In the genomic region with DNA sequence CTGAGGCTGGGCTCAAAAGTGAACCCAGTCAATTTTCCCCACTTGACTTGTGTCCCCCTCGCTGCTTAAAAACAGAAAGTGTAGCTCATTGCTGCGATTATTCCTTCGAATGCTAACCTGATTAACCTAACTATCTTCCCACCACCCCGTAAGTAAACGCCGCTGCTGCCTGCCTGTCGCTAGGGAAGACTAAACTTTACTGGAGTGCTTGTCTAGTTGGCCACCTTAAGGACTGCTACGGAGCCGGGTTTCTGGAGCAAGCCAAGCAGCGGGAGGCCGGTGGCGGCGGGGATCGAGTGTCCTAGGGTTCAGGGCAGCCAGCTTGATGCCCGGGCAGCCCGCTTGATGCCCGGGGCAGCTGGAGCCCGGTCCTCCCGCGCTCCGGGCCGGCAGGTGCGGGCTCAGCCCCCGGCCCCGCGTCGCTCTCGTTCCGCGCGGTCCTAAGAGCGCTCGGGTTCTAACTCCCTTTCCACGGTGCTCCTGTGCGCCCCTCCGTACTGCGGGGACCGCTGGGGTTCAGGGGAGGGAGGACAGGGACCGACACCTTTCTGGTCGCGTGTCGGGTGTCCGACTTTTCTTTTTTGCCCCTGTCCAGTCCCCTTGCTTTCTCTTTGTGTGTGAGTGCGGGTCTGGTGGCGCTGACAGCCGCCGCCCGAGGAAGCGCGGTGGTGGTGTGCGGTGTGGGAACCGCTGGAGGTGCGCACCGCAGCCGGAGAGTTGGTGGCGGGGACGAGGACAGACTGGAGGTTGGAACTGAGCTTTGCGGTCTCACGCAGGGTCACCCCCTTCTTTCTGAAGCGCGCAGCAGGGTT, we compare ENCODE assay signal across 8 mouse cellular contexts. TPM values are rescaled to one million over a fixed set of nuclear protein-coding genes. Genes with fewer than 3 reads are reported as not detected.
DNase-seq lines count a peak whose midpoint lies in the region; ATAC-seq and TF ChIP-seq lines count a peak whose summit lies in the region.

No protein-coding gene starts in this region.

- no peak for TF ChIP-seq CTCF in gastrocnemius, adult 2 months (IDR thresholded peaks at IDR 0.05)
- no peak for TF ChIP-seq CTCF in olfactory bulb, adult 2 months (IDR thresholded peaks at IDR 0.05; ENCODE audit: insufficient read depth, low read depth, low read length)

- H3K36me3 ChIP-seq in lung, embryonic 15.5 days: no peaks in the 10 kb centered on the region
- no peaks in the 10 kb centered on the region for H3K36me3 ChIP-seq in intestine, embryonic 14.5 days (ENCODE audit: control insufficient read depth, insufficient read depth, low read length)
- H3K36me3 ChIP-seq in limb, embryonic 15.5 days: no peaks in the 10 kb centered on the region

- peak overlapping the region; percentile 56 for H3K4me3 ChIP-seq in lung, embryonic 15.5 days
- H3K4me3 ChIP-seq in gastrocnemius, adult 2 months: peak overlapping the region; percentile 83
- H3K4me3 ChIP-seq in intestine, embryonic 14.5 days (ENCODE audit: low read depth, low read length): peak overlapping the region; percentile 56
- H3K4me3 ChIP-seq in limb, embryonic 15.5 days: peak overlapping the region; percentile 59
- peak overlapping the region; percentile 84 for H3K4me3 ChIP-seq in olfactory bulb, adult 2 months (ENCODE audit: insufficient read depth, low read depth, low read length)

- ATAC-seq in lung, embryonic 15.5 days (ENCODE audit: borderline replicate concordance, extremely low read depth, low FRiP score, low TSS enrichment): no peak
- ATAC-seq in intestine, embryonic 14.5 days (replicated peaks; ENCODE audit: low FRiP score, low TSS enrichment, low read depth): 0 out of 2 replicates have a peak, but pooled peaks have one; percentile 14
- ATAC-seq in limb, embryonic 15.5 days (ENCODE audit: insufficient number of reproducible peaks, low FRiP score, low TSS enrichment, low read depth): no peak

- H3K4me1 ChIP-seq in lung, embryonic 15.5 days: peaks cover 53% of the 10 kb centered on the region
- peaks cover 14% of the 10 kb centered on the region for H3K4me1 ChIP-seq in intestine, embryonic 14.5 days (replicated peaks; ENCODE audit: control insufficient read depth, insufficient read depth, low read length)
- peaks cover 57% of the 10 kb centered on the region for H3K4me1 ChIP-seq in limb, embryonic 15.5 days
- H3K4me1 ChIP-seq in olfactory bulb, adult 2 months (ENCODE audit: control insufficient read depth, insufficient read depth, low read length): peaks cover 18% of the 10 kb centered on the region

- WGBS in lung, embryonic 15.5 days: under 1% methylated on average over 56 of the region's 61 CpGs
- WGBS in intestine, embryonic 14.5 days: under 1% methylated on average over 61 of the region's 61 CpGs
- under 1% methylated on average over 53 of the region's 61 CpGs for WGBS in limb, embryonic 15.5 days
- under 1% methylated on average over 61 of the region's 61 CpGs for WGBS in olfactory bulb, adult 2 months

- H3K4me2 ChIP-seq in lung, embryonic 15.5 days: peak overlapping the region; percentile 97
- peak overlapping the region; percentile 77 for H3K4me2 ChIP-seq in intestine, embryonic 14.5 days (ENCODE audit: low read length)
- H3K4me2 ChIP-seq in limb, embryonic 15.5 days: peak overlapping the region; percentile 94

- H3K27me3 ChIP-seq in lung, embryonic 15.5 days: peaks cover 87% of the 10 kb centered on the region
- H3K27me3 ChIP-seq in intestine, embryonic 14.5 days (replicated peaks; ENCODE audit: control insufficient read depth, insufficient read depth, low read length): peaks cover 81% of the 10 kb centered on the region
- peaks cover 72% of the 10 kb centered on the region for H3K27me3 ChIP-seq in limb, embryonic 15.5 days

- intact Hi-C loops in gastrocnemius, adult 2 months (cut with DNase I): loop anchor here (10.0 kb wide), 1 partner anchor 1130 kb away; a partner anchor contains a TSS

- H3K9me3 ChIP-seq in lung, embryonic 15.5 days: no peaks in the 10 kb centered on the region
- H3K9me3 ChIP-seq in intestine, embryonic 14.5 days (ENCODE audit: control insufficient read depth, low read length): no peaks in the 10 kb centered on the region
- H3K9me3 ChIP-seq in limb, embryonic 15.5 days: no peaks in the 10 kb centered on the region

- H3K27ac ChIP-seq in lung, embryonic 15.5 days: peak overlapping the region; percentile 50; the same call in 1 of the 2 replicates
- H3K27ac ChIP-seq in gastrocnemius, adult 2 months: peak overlapping the region; percentile 51; the same call in 1 of the 2 replicates
- peak overlapping the region; percentile 62 for H3K27ac ChIP-seq in intestine, embryonic 14.5 days (ENCODE audit: low read depth)
- peak overlapping the region; percentile 38 for H3K27ac ChIP-seq in limb, embryonic 15.5 days
- peak overlapping the region; percentile 85 for H3K27ac ChIP-seq in olfactory bulb, adult 2 months (ENCODE audit: insufficient read depth, low read depth, low read length)

- peak overlapping the region; percentile 45 for H3K9ac ChIP-seq in lung, embryonic 15.5 days
- peak overlapping the region; percentile 55 for H3K9ac ChIP-seq in intestine, embryonic 14.5 days (ENCODE audit: low read length)
- H3K9ac ChIP-seq in limb, embryonic 15.5 days: peak overlapping the region; percentile 26; the same call in 1 of the 2 replicates

- TF ChIP-seq POLR2A in olfactory bulb, adult 2 months (IDR thresholded peaks at IDR 0.05; ENCODE audit: insufficient read depth, low read depth, low read length): no peak

- no peak for DNase-seq in lung, postnatal 14 days
- DNase-seq in cerebellum, adult 9-11 months: peak; percentile 76
- peak; percentile 56 for DNase-seq in gastrocnemius, adult 2 months
- DNase-seq in intestine, embryonic 14.5 days (ENCODE audit: low spot score): peak; percentile 79
- DNase-seq in urinary bladder, adult 2 months (ENCODE audit: low spot score): no peak

RNA-seq across cellular contexts. Expression of a gene that starts 4.5 kb away (rescaled TPM):
- 8.2 and 8.7 TPM in 2 replicates for polyA plus RNA-seq in lung, embryonic 15.5 days (2015; fragmentation: Nextera tagmentation; extraction: Ambion mirVana)
- total RNA-seq in gastrocnemius, adult 2 months (2021): 1 to 10 TPM; 1.3 to 2.8 TPM
- polyA plus RNA-seq in intestine, embryonic 14.5 days (2014; fragmentation: Nextera tagmentation; extraction: Ambion mirVana): 21.1 and 22.1 TPM in 2 replicates
- polyA plus RNA-seq in limb, embryonic 15.5 days (2015; fragmentation: Nextera tagmentation; extraction: Ambion mirVana): 11.0 and 12.4 TPM in 2 replicates
- polyA plus RNA-seq in olfactory bulb, adult 2 months (2012; ENCODE audit: insufficient read depth, insufficient read length, low replicate concordance, missing spikeins): not detected in 2 replicates
- 6.2 and 8.7 TPM in 2 replicates for polyA plus RNA-seq in urinary bladder, adult 2 months (2012; rRNA removed)

Comparison
In these comparisons a context has a peak if more than half of its experiments do, and no peak if none do; other contexts are left out.
1. DNase-seq: peak in cerebellum, adult 9-11 months (single experiment), gastrocnemius, adult 2 months (single experiment) and intestine, embryonic 14.5 days (single experiment); none in lung, postnatal 14 days (single experiment) and urinary bladder, adult 2 months (single experiment).
2. Peak in every context shown above with its lines, with median percentiles within 50 percentile points of each other: H3K27ac ChIP-seq, H3K4me2 ChIP-seq, H3K4me3 ChIP-seq and H3K9ac ChIP-seq.